ENCODE assay signal across 30 mouse cellular contexts in genomic region chrX:36254904-36255303, GRCm38 (mm10). TPM values are rescaled to one million over a fixed set of nuclear protein-coding genes. Genes with fewer than 3 reads are reported as not detected.
A peak's percentile ranks its signal among the peaks of the same experiment; 100 is the strongest.
DNase-seq lines count a peak whose midpoint lies in the region; ATAC-seq and TF ChIP-seq lines count a peak whose summit lies in the region.
"Had no signal": no experiment of that assay in that cellular context is flagged by ENCODE, and none has a peak within 500 bp of the region (broad histone marks: within the 10 kb centered on the region; RNA-seq: fewer than 3 reads in every experiment).

No protein-coding gene starts in this region.

- no peaks in the 10 kb centered on the region for H3K4me1 ChIP-seq in olfactory bulb, adult 2 months (ENCODE audit: control insufficient read depth, insufficient read depth, low read length)
- H3K4me1 ChIP-seq: forebrain, embryonic 10.5 days; heart, embryonic 13.5 days; hindbrain, embryonic 12.5 days; limb, embryonic 10.5 days; liver, embryonic 15.5 days; lung, embryonic 15.5 days; midbrain, embryonic 15.5 days; neural tube, embryonic 12.5 days had no signal

- no peak for TF ChIP-seq CTCF in olfactory bulb, adult 2 months (IDR thresholded peaks at IDR 0.05; ENCODE audit: insufficient read depth, low read depth, low read length)

- peak; percentile 90 for ATAC-seq in frontal cortex, adult (ENCODE audit: low TSS enrichment)
- ATAC-seq: forebrain, postnatal 0 days; intestine, postnatal 0 days; midbrain, embryonic 15.5 days had no signal

- WGBS in olfactory bulb, adult 2 months, result 45% methylated on average over 6 of the region's 6 CpGs

- H3K4me3 ChIP-seq in olfactory bulb, adult 2 months (ENCODE audit: insufficient read depth, low read depth, low read length), result no peak overlapping the region
- H3K4me3 ChIP-seq: forebrain, embryonic 10.5 days; heart, embryonic 13.5 days; hindbrain, embryonic 12.5 days; limb, embryonic 10.5 days; liver, embryonic 15.5 days; lung, embryonic 15.5 days; midbrain, embryonic 15.5 days; neural tube, embryonic 12.5 days had no signal

- H3K27ac ChIP-seq in olfactory bulb, adult 2 months (ENCODE audit: insufficient read depth, low read depth, low read length), result peak overlapping the region; percentile 73; the same call in 1 of the 2 replicates
- H3K27ac ChIP-seq: forebrain, embryonic 10.5 days; heart, embryonic 13.5 days; hindbrain, embryonic 12.5 days; limb, embryonic 10.5 days; liver, embryonic 15.5 days; lung, embryonic 15.5 days; midbrain, embryonic 15.5 days; neural tube, embryonic 12.5 days had no signal

- TF ChIP-seq POLR2A in olfactory bulb, adult 2 months (IDR thresholded peaks at IDR 0.05; ENCODE audit: insufficient read depth, low read depth, low read length), result no peak

- intact Hi-C loops in left cerebral cortex, postnatal 4 days (cut with DNase I), result no loop called here

- DNase-seq in frontal cortex, postnatal 14 days (ENCODE audit: low spot score in 2 of 2), result no peak
- peak; percentile 5 to 19 for DNase-seq in left cerebral cortex, adult 18-20 months (ENCODE audit: low spot score in 2 of 2)
- no peak for DNase-seq in left cerebral cortex, postnatal 4 days
- DNase-seq in Muller cell, postnatal 12 days (ENCODE audit: inconsistent ontology term), result peak; percentile 14
- DNase-seq in urinary bladder, postnatal 10 days (ENCODE audit: low spot score), result no peak
- DNase-seq: adrenal gland, postnatal 25 days; cerebellum, adult 11 months; cerebellum, postnatal 10 days; forebrain, postnatal 0 days; gastrocnemius, postnatal 25 days; heart, adult 18-20 months; heart, postnatal 14 days; kidney, postnatal 25 days; liver; lung, postnatal 36 days; retina, postnatal 1 day; spleen, adult 18-20 months; thymus, postnatal 14 days had no signal

RNA-seq across cellular contexts. Expression of gene Zcchc12, which starts 59.2 kb away (rescaled TPM):
- total RNA-seq in left cerebral cortex, adult 18-20 months (2021), result 10 to 100 TPM; 55.5 to 70.7 TPM
- 100 to 1,000 TPM in 1 of 2 experiments, 10 to 100 TPM in 1; 88.0 to 143 TPM for total RNA-seq in left cerebral cortex, postnatal 4 days (2021)
- not detected in 2 replicates for polyA plus RNA-seq in olfactory bulb, adult 2 months (2012; ENCODE audit: insufficient read depth, insufficient read length, low replicate concordance, missing spikeins)
- total RNA-seq: gastrocnemius, postnatal 25 days; megakaryocyte-erythroid progenitor cell, adult 5-6 weeks had no signal

Comparison
In these comparisons a context has a peak if more than half of its experiments do, and no peak if none do; other contexts are left out.
1. DNase-seq: peak in left cerebral cortex, adult 18-20 months (2 of 2) and Muller cell, postnatal 12 days (single experiment); none in frontal cortex, postnatal 14 days (0 of 2), left cerebral cortex, postnatal 4 days (single experiment) and urinary bladder, postnatal 10 days (single experiment).